Mouse (Mus musculus): ENCODE results near the gene Ndufb10. TPM values are rescaled to one million over a fixed set of nuclear protein-coding genes. Genes with fewer than 3 reads are reported as not detected.
A peak's percentile ranks its signal among the peaks of the same experiment; 100 is the strongest.

Ndufb10 gene
- polyA plus RNA-seq, 2 experiments = 162 to 207 TPM

DNA sequence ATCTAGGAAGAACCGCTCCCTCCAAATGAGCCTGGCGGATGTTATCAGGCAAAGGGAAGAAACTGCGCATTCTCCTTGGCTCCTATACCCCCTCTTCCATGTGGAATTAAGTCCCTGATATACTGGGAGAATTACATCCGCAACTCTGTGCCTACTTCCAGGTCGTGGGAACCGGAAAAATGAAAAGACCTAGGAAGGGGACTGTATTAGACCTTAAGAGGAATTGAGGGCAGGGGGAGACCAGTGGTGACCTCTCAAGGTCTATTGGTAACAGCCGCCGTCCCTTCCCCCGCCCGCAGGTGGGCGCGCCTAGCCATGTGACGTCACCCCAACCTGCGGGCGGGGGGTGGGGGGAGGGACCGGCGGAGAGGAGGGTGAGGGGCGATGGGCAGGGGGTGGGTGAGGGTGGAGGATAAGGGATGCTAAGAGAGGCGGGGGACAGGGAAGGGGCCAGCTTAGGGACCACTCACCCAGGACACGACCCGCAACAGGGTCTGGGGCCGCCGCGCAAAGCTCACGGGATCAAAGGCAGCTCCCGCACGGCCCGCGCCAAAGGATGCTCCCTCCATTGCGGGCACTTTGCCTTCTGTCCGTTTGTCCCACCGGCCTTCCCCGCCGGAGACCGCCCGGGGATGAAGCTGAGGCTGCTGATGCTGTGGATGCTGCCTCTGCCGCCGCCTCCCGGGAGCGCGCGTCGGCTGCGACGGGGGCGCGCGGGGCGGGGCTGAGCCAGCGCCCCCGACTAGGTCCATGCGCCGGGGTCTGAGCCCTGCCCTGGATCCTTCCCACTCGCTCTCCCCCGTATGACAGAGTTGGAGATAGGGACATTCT is 34.8 kb downstream of the Ndufb10 start, which contains the start of gene Syngr3:
Syngr3 (minus strand) TSS at position 705 of the 831 bp plus-strand sequence.
- Histone ChIP-seq H3K9ac (replicated peaks) (no peak within 1 kb of the TSS), H3K27ac (no peak within 1 kb of the TSS), H3K36me3 (replicated peaks; ENCODE audit: control insufficient read depth, insufficient read depth, low read depth) (peaks cover 3% of the 10 kb centered on the region), H3K4me3 (ENCODE audit: insufficient read depth in 1 of 2, low read depth in 2 of 2, low read length in 2 of 2) (peak within 1 kb of the TSS in 1 of 2 experiments; percentile 34; a peak in 2 of 4 replicates), H3K27me3 (ENCODE audit: control insufficient read depth, insufficient read depth, low read length) (peaks cover 41% of the 10 kb centered on the region), H3K4me1 (replicated peaks; ENCODE audit: control insufficient read depth in 2 of 2, insufficient read depth in 2 of 2, low read length in 1 of 2) (peaks cover 3 to 10% of the 10 kb centered on the region in 2 experiments), H3K9me3 (ENCODE audit: control insufficient read depth, low read length) (no peaks in the 10 kb centered on the region), H3K4me2 (ENCODE audit: low read depth) (peak within 1 kb of the TSS; percentile 38)
- DNase-seq (ENCODE audit: low read depth in 3 of 3, low spot score in 3 of 3) = no peak
- TF ChIP-seq EP300 (IDR thresholded peaks at IDR 0.05; ENCODE audit: low read depth) (no peak), CTCF (IDR thresholded peaks at IDR 0.05; ENCODE audit: low read depth) (no peak)
- ATAC-seq (ENCODE audit: insufficient read depth) = no peak
- WGBS (ENCODE audit: insufficient replicate concordance) = 2% methylated on average over 54 of the region's 55 CpGs

DNA sequence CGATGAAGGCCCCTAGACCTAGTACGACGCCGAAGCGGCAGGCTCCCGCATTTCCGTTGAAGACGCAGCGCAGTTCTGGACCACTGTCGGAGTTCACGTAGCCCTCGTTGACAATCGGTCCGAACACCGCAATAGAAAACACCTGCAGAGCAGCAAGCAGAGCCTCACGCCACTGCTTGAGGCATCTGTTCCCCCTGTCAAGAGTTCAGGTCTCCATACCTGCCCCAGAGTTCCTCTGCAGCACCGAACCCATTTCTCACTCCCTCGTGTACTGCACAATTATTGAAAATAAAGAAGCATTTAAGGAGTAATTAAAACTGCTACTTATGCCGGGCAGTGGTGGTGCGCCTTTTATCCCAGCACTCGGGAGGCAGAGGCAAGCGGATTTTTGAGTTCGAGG is 36.7 kb downstream of the Ndufb10 start:
- H3K9ac ChIP-seq (replicated peaks) = no peak overlapping the region
- H3K4me1 ChIP-seq (replicated peaks; ENCODE audit: control insufficient read depth in 2 of 2, insufficient read depth in 2 of 2, low read length in 1 of 2) = peaks cover 3 to 10% of the 10 kb centered on the region in 2 experiments
- H3K36me3 ChIP-seq (replicated peaks; ENCODE audit: control insufficient read depth, insufficient read depth, low read depth) = no peaks in the 10 kb centered on the region; the same call in 1 of the 2 replicates
- H3K27ac ChIP-seq = no peak overlapping the region
- H3K4me3 ChIP-seq (ENCODE audit: insufficient read depth in 1 of 2, low read depth in 2 of 2, low read length in 2 of 2) = peak overlapping the region; percentile 44 to 52
- no peak for ATAC-seq (ENCODE audit: insufficient read depth)
- no peak for DNase-seq (ENCODE audit: low read depth in 3 of 3, low spot score in 3 of 3)
- peak overlapping the region; percentile 61 for H3K4me2 ChIP-seq (ENCODE audit: low read depth)
- TF ChIP-seq CTCF (IDR thresholded peaks at IDR 0.05; ENCODE audit: low read depth) = no peak
- no peak for TF ChIP-seq EP300 (IDR thresholded peaks at IDR 0.05; ENCODE audit: low read depth)
- WGBS (ENCODE audit: insufficient replicate concordance) = 19% methylated on average over 23 of the region's 23 CpGs
- H3K9me3 ChIP-seq (ENCODE audit: control insufficient read depth, low read length) = no peaks in the 10 kb centered on the region
- peaks cover 41% of the 10 kb centered on the region for H3K27me3 ChIP-seq (ENCODE audit: control insufficient read depth, insufficient read depth, low read length)

DNA sequence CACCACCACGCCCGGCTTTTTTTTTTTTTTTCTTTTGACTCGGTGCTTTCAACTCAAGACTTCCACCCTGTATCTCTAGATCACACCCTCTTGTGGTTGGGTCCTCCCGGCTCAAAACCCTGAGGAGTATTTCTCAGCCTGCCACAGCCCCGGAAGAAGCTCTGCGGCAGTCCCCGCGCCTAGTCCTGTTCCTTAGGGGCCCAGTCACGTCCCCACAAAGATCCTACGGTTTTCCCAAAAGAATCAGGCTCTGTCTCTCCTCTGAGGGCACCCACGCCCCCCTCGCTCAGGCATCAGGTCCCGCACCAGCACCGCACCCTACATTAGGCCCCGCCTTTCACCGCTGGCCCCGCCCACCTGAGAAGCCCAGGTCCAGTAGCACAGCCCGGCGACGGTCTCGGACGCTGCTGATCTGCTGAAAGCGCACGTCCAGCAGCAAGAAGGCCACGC is 37.1 kb downstream of the Ndufb10 start:
- H3K36me3 ChIP-seq (replicated peaks; ENCODE audit: control insufficient read depth, insufficient read depth, low read depth) = no peaks in the 10 kb centered on the region
- peaks cover 41% of the 10 kb centered on the region for H3K27me3 ChIP-seq (ENCODE audit: control insufficient read depth, insufficient read depth, low read length)
- H3K4me1 ChIP-seq (replicated peaks; ENCODE audit: control insufficient read depth in 2 of 2, insufficient read depth in 2 of 2, low read length in 1 of 2) = peaks cover 3 to 10% of the 10 kb centered on the region in 2 experiments
- peak overlapping the region; percentile 44 to 52 for H3K4me3 ChIP-seq (ENCODE audit: insufficient read depth in 1 of 2, low read depth in 2 of 2, low read length in 2 of 2)
- WGBS (ENCODE audit: insufficient replicate concordance) = under 1% methylated on average over 25 of the region's 25 CpGs
- H3K4me2 ChIP-seq (ENCODE audit: low read depth) = peak overlapping the region; percentile 61
- H3K9ac ChIP-seq (replicated peaks) = no peak overlapping the region
- TF ChIP-seq EP300 (IDR thresholded peaks at IDR 0.05; ENCODE audit: low read depth) = no peak
- no peak for TF ChIP-seq CTCF (IDR thresholded peaks at IDR 0.05; ENCODE audit: low read depth)
- H3K27ac ChIP-seq = no peak overlapping the region
- DNase-seq (ENCODE audit: low read depth in 3 of 3, low spot score in 3 of 3) (peak in 1 of 3 experiments; percentile 37), ATAC-seq (ENCODE audit: insufficient read depth) (peak; percentile 67)
- H3K9me3 ChIP-seq (ENCODE audit: control insufficient read depth, low read length) = no peaks in the 10 kb centered on the region

DNA sequence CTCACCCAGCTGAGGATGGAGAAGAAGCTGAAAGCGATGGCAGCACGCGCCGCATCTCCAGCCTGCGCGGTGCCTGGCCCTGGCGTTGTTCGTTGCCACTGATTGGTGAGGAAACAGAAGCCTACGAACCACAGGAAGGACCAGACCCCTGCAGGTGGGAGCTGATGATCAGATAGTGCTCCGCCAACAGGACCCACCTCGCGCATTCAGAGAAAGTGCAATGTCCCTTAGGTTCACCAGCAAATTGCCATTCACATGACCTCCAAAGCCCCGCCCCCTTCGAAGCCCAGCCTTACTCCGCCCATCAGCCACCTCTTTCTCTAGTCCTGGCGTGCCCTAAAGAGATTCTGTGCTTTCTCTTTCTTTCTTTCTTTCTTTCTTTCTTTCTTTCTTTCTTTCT is 37.8 kb downstream of the Ndufb10 start:
- Histone ChIP-seq H3K4me2 (ENCODE audit: low read depth) (peak overlapping the region; percentile 23; the same call in 1 of the 2 replicates), H3K27ac (no peak overlapping the region), H3K4me1 (replicated peaks; ENCODE audit: control insufficient read depth in 2 of 2, insufficient read depth in 2 of 2, low read length in 1 of 2) (peaks cover 3 to 10% of the 10 kb centered on the region in 2 experiments), H3K4me3 (ENCODE audit: insufficient read depth in 1 of 2, low read depth in 2 of 2, low read length in 2 of 2) (no peak overlapping the region), H3K9me3 (ENCODE audit: control insufficient read depth, low read length) (no peaks in the 10 kb centered on the region), H3K36me3 (replicated peaks; ENCODE audit: control insufficient read depth, insufficient read depth, low read depth) (no peaks in the 10 kb centered on the region), H3K27me3 (ENCODE audit: control insufficient read depth, insufficient read depth, low read length) (peaks cover 41% of the 10 kb centered on the region), H3K9ac (replicated peaks) (no peak overlapping the region)
- DNase-seq (ENCODE audit: low read depth in 3 of 3, low spot score in 3 of 3) (peak in 1 of 3 experiments; percentile 61), ATAC-seq (ENCODE audit: insufficient read depth) (peak; percentile 64; the same call in 1 of the 2 replicates)
- TF ChIP-seq EP300 (IDR thresholded peaks at IDR 0.05; ENCODE audit: low read depth) (no peak), CTCF (IDR thresholded peaks at IDR 0.05; ENCODE audit: low read depth) (no peak)
- WGBS (ENCODE audit: insufficient replicate concordance) = 37% methylated on average over 16 of the region's 16 CpGs

DNA sequence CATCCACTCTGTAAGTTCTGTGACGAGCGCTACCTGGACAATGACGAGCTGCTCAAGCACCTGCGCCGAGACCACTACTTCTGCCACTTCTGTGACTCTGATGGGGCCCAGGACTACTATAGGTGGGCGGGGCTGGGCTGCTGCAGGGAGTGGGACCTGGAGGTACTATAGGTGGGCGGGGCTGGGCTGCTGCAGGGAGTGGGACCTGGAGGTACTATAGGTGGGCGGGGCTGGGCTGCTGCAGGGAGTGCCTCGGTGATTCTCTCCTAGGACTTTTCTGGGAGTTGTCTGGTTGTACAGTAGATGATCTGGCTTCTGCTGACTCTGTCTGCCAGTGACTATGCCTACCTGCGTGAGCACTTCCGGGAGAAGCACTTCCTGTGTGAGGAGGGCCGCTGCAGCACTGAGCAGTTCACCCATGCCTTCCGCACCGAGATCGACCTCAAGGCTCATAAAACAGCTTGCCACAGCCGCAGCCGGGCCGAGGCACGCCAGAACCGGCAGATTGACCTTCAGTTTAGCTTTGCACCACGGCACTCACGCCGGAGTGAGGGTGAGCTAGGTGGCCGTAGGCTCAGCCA is 46.7 kb downstream of the Ndufb10 start:
- Histone ChIP-seq H3K9ac (replicated peaks) (no peak overlapping the region), H3K27ac (no peak overlapping the region), H3K4me2 (ENCODE audit: low read depth) (no peak overlapping the region), H3K9me3 (ENCODE audit: control insufficient read depth, low read length) (no peaks in the 10 kb centered on the region), H3K27me3 (ENCODE audit: control insufficient read depth, insufficient read depth, low read length) (no peaks in the 10 kb centered on the region), H3K4me3 (ENCODE audit: insufficient read depth in 1 of 2, low read depth in 2 of 2, low read length in 2 of 2) (no peak overlapping the region), H3K36me3 (replicated peaks; ENCODE audit: control insufficient read depth, insufficient read depth, low read depth) (peaks cover 33% of the 10 kb centered on the region), H3K4me1 (replicated peaks; ENCODE audit: control insufficient read depth in 2 of 2, insufficient read depth in 2 of 2, low read length in 1 of 2) (peaks cover 0 to 2% of the 10 kb centered on the region in 2 experiments; a peak in 2 of 4 replicates)
- ATAC-seq (ENCODE audit: insufficient read depth) = peak; percentile 47; the same call in 1 of the 2 replicates
- TF ChIP-seq EP300 (IDR thresholded peaks at IDR 0.05; ENCODE audit: low read depth) (no peak), CTCF (IDR thresholded peaks at IDR 0.05; ENCODE audit: low read depth) (no peak)
- DNase-seq (ENCODE audit: low read depth in 3 of 3, low spot score in 3 of 3) = no peak
- 80% methylated on average over 24 of the region's 24 CpGs for WGBS (ENCODE audit: insufficient replicate concordance)
